Comparison of ENCODE assay signal across 17 mouse cellular contexts in genomic region chr2:27582112-27582511, GRCm38 (mm10).
DNase-seq lines count a peak whose midpoint lies in the region; ATAC-seq lines count a peak whose summit lies in the region.
"Had no signal": no experiment of that assay in that cellular context is flagged by ENCODE, and none has a peak within 500 bp of the region (broad histone marks: within the 10 kb centered on the region; RNA-seq: fewer than 3 reads in every experiment).

No protein-coding gene starts in this region.

- peaks cover 7% of the 10 kb centered on the region; the same call in 1 of the 2 replicates for H3K4me1 ChIP-seq in midbrain, embryonic 10.5 days
- no peaks in the 10 kb centered on the region for H3K4me1 ChIP-seq in midbrain, embryonic 16.5 days (ENCODE audit: control insufficient read depth, insufficient read depth, low read length)
- H3K4me1 ChIP-seq: forebrain, embryonic 12.5 days; heart, embryonic 12.5 days; liver, embryonic 13.5 days; midbrain, embryonic 15.5 days had no signal

- no peak overlapping the region for H3K4me2 ChIP-seq in midbrain, embryonic 16.5 days (ENCODE audit: low read length)
- H3K4me2 ChIP-seq: embryonic facial prominence, embryonic 15.5 days; forebrain, embryonic 12.5 days; heart, embryonic 12.5 days; liver, embryonic 13.5 days; midbrain, embryonic 15.5 days had no signal

- H3K27me3 ChIP-seq in midbrain, embryonic 10.5 days (ENCODE audit: low read depth, poor library complexity, severe bottlenecking): no peaks in the 10 kb centered on the region
- no peaks in the 10 kb centered on the region for H3K27me3 ChIP-seq in midbrain, embryonic 16.5 days (ENCODE audit: control insufficient read depth, insufficient read depth, low read depth, low read length)
- H3K27me3 ChIP-seq: embryonic facial prominence, embryonic 15.5 days; midbrain, embryonic 15.5 days had no signal

- no peaks in the 10 kb centered on the region for H3K36me3 ChIP-seq in midbrain, embryonic 10.5 days
- H3K36me3 ChIP-seq in midbrain, embryonic 16.5 days (ENCODE audit: control insufficient read depth, insufficient read depth, low read length): no peaks in the 10 kb centered on the region
- H3K36me3 ChIP-seq: embryonic facial prominence, embryonic 15.5 days; forebrain, embryonic 12.5 days; heart, embryonic 12.5 days; liver, embryonic 13.5 days; midbrain, embryonic 15.5 days had no signal

- no peak overlapping the region for H3K9ac ChIP-seq in midbrain, embryonic 16.5 days (ENCODE audit: low read depth, low read length)
- H3K9ac ChIP-seq: embryonic facial prominence, embryonic 15.5 days; forebrain, embryonic 12.5 days; heart, embryonic 12.5 days; liver, embryonic 13.5 days; midbrain, embryonic 15.5 days had no signal

- DNase-seq in adrenal gland, postnatal 14 days: peak; percentile 55
- DNase-seq in adrenal gland, postnatal 4 days (ENCODE audit: low spot score in 2 of 2): no peak
- DNase-seq in kidney, adult 9 months: peak; percentile 32
- no peak for DNase-seq in kidney, adult 8-10 months
- DNase-seq in midbrain, embryonic 10.5 days (ENCODE audit: low spot score): no peak
- no peak for DNase-seq in cerebellum, postnatal 14 days
- DNase-seq: cerebellum, adult 11 months; heart, postnatal 36 days; kidney, adult 18-20 months; liver, embryonic 13.5 days; right cerebral cortex, postnatal 14 days; thymus, postnatal 25 days had no signal

- H3K4me3 ChIP-seq in midbrain, embryonic 10.5 days: no peak overlapping the region
- no peak overlapping the region for H3K4me3 ChIP-seq in midbrain, embryonic 16.5 days (ENCODE audit: low read depth, low read length)
- H3K4me3 ChIP-seq: embryonic facial prominence, embryonic 15.5 days; forebrain, embryonic 12.5 days; heart, embryonic 12.5 days; liver, embryonic 13.5 days; midbrain, embryonic 15.5 days had no signal

- no peak for ATAC-seq in midbrain, embryonic 16.5 days
- ATAC-seq: midbrain, embryonic 15.5 days had no signal

- H3K9me3 ChIP-seq in midbrain, embryonic 10.5 days (replicated peaks): 0 out of 2 replicates have a peak, but pooled peaks cover 3% of the 10 kb centered on the region
- H3K9me3 ChIP-seq in midbrain, embryonic 16.5 days (replicated peaks; ENCODE audit: control insufficient read depth, low read length, poor library complexity, severe bottlenecking): no peaks in the 10 kb centered on the region; the same call in 1 of the 2 replicates
- H3K9me3 ChIP-seq: embryonic facial prominence, embryonic 15.5 days; forebrain, embryonic 12.5 days; liver, embryonic 13.5 days; midbrain, embryonic 15.5 days had no signal

- WGBS in midbrain, embryonic 10.5 days: 68% methylated on average over 11 of the region's 11 CpGs
- 70% methylated on average over 11 of the region's 11 CpGs for WGBS in midbrain, embryonic 16.5 days

- H3K27ac ChIP-seq in midbrain, embryonic 10.5 days (replicated peaks): 0 out of 2 replicates have a peak overlapping the region, but pooled peaks have one; percentile 5
- H3K27ac ChIP-seq in midbrain, embryonic 16.5 days (ENCODE audit: low read length): no peak overlapping the region
- H3K27ac ChIP-seq: embryonic facial prominence, embryonic 15.5 days; forebrain, embryonic 12.5 days; liver, embryonic 13.5 days; midbrain, embryonic 15.5 days had no signal

Comparison
In these comparisons a context has a peak if more than half of its experiments do, and no peak if none do; other contexts are left out.
1. DNase-seq: peak in adrenal gland, postnatal 14 days (single experiment) and kidney, adult 9 months (single experiment); none in adrenal gland, postnatal 4 days (0 of 2), kidney, adult 8-10 months (0 of 2), midbrain, embryonic 10.5 days (single experiment) and cerebellum, postnatal 14 days (0 of 2).